Mouse (Mus musculus) limb, embryonic 15.5 days (tissue): ENCODE measurements around the gene Gm5269. TPM values are rescaled to one million over a fixed set of nuclear protein-coding genes. Genes with fewer than 3 reads are reported as not detected.
A peak's percentile ranks its signal among the peaks of the same experiment; 100 is the strongest.

Experiments used
- ATAC-seq: fragments of 200-750 bp; cut with Nextera tagmentation; 2 replicates; pipeline ENCODE4 v1.8.0; 2017; ENCODE audit warnings: low read depth, moderate TSS enrichment; ENCODE audit not compliant: insufficient number of reproducible peaks, low FRiP score, low TSS enrichment
- H3K27ac ChIP-seq: fragments of 300-500 bp; sonication (generic); 2 replicates; pipeline ENCODE4 v1.5.1; 2015; ENCODE audit warnings: moderate library complexity, mild to moderate bottlenecking, inconsistent platforms
- H3K27me3 ChIP-seq: fragments of 300-500 bp; sonication (generic); 2 replicates; pipeline ENCODE4 v1.6.1; 2015; ENCODE audit warnings: inconsistent platforms
- H3K36me3 ChIP-seq: fragments of 300-500 bp; sonication (generic); 2 replicates; pipeline ENCODE4 v1.6.1; 2015; ENCODE audit warnings: inconsistent platforms
- H3K4me1 ChIP-seq: fragments of 300-500 bp; sonication (generic); 2 replicates; pipeline ENCODE4 v1.6.1; 2015; ENCODE audit warnings: inconsistent platforms
- H3K4me2 ChIP-seq: fragments of 300-500 bp; sonication (generic); 2 replicates; pipeline ENCODE4 v1.6.1; 2015; ENCODE audit warnings: mild to moderate bottlenecking, inconsistent platforms
- H3K4me3 ChIP-seq: fragments of 300-500 bp; sonication (generic); 2 replicates; pipeline ENCODE4 v1.5.1; 2015; ENCODE audit warnings: mild to moderate bottlenecking, inconsistent platforms
- H3K9ac ChIP-seq: fragments of 300-500 bp; sonication (generic); 2 replicates; pipeline ENCODE4 v1.6.1; 2015; ENCODE audit warnings: inconsistent platforms
- H3K9me3 ChIP-seq: fragments of 300-500 bp; sonication (generic); 2 replicates; pipeline ENCODE4 v1.6.1; 2016; ENCODE audit warnings: inconsistent platforms
- WGBS: fragments of 180-500 bp; shearing (Covaris S2); methylation state at CpG from one replicate; pipeline ENCODE4 v1.1.7; 2015; 5-methylcytosine and 5-hydroxymethylcytosine counted together
- polyA plus RNA-seq: library from polyadenylated mRNA; unstranded; fragments of >200 nt; fragmentation: Nextera tagmentation; extraction: Ambion mirVana; gene quantifications from 2 replicates; pipeline ENCODE4 v1.2.1, GENCODE M21; 2015

Gm5269 gene
- polyA plus RNA-seq, 1 experiment from 2014 or later, result not detected

- Histone ChIP-seq H3K4me3 (no peak overlapping the region), H3K9me3 (no peaks in the 10 kb centered on the region), H3K27me3 (no peaks in the 10 kb centered on the region), H3K27ac (no peak overlapping the region), H3K9ac (no peak overlapping the region), H3K4me2 (no peak overlapping the region), H3K4me1 (no peaks in the 10 kb centered on the region), H3K36me3 (no peaks in the 10 kb centered on the region)
- WGBS, result 73% methylated on average over 6 of the region's 6 CpGs
- no peak for ATAC-seq
Observed at GRCm38 (mm10) chr1:45876450-45877198, 13.4 kb downstream of the Gm5269 start.

- Histone ChIP-seq H3K9me3 (no peaks in the 10 kb centered on the region), H3K4me1 (no peaks in the 10 kb centered on the region), H3K9ac (no peak overlapping the region), H3K36me3 (no peaks in the 10 kb centered on the region), H3K27me3 (no peaks in the 10 kb centered on the region), H3K4me3 (no peak overlapping the region), H3K27ac (no peak overlapping the region), H3K4me2 (no peak overlapping the region)
- 77% methylated on average over 2 of the region's 2 CpGs for WGBS
- no peak for ATAC-seq
Observed at GRCm38 (mm10) chr1:45875640-45876039, 14.4 kb downstream of the Gm5269 start.

GRCm38 (mm10) chr1:45873250-45873649 is 16.8 kb downstream of the Gm5269 start:
- Histone ChIP-seq H3K36me3 (no peaks in the 10 kb centered on the region), H3K9me3 (no peaks in the 10 kb centered on the region), H3K27ac (no peak overlapping the region), H3K4me1 (no peaks in the 10 kb centered on the region), H3K9ac (no peak overlapping the region), H3K27me3 (no peaks in the 10 kb centered on the region), H3K4me2 (no peak overlapping the region), H3K4me3 (no peak overlapping the region)
- WGBS, result 81% methylated on average over 2 of the region's 2 CpGs
- no peak for ATAC-seq

- peaks cover 14% of the 10 kb centered on the region for H3K4me1 ChIP-seq
- 77% methylated on average over 3 of the region's 3 CpGs for WGBS
- no peaks in the 10 kb centered on the region for H3K9me3 ChIP-seq
- H3K4me3 ChIP-seq, result no peak overlapping the region
- ATAC-seq, result no peak
- no peaks in the 10 kb centered on the region for H3K36me3 ChIP-seq
- H3K4me2 ChIP-seq, result no peak overlapping the region
- no peaks in the 10 kb centered on the region for H3K27me3 ChIP-seq
- H3K9ac ChIP-seq, result no peak overlapping the region
- H3K27ac ChIP-seq, result no peak overlapping the region
Observed at GRCm38 (mm10) chr1:45868479-45869137, 21.5 kb downstream of the Gm5269 start.

- Histone ChIP-seq H3K27ac (no peak overlapping the region), H3K27me3 (no peaks in the 10 kb centered on the region), H3K36me3 (no peaks in the 10 kb centered on the region), H3K9me3 (peaks cover 2% of the 10 kb centered on the region; the same call in 1 of the 2 replicates), H3K4me3 (no peak overlapping the region), H3K4me1 (peaks cover 14% of the 10 kb centered on the region), H3K9ac (no peak overlapping the region), H3K4me2 (no peak overlapping the region)
- 69% methylated on average over 1 of the region's 1 CpGs for WGBS
- ATAC-seq, result no peak
Observed at GRCm38 (mm10) chr1:45868050-45868449, 22.0 kb downstream of the Gm5269 start.

DNA sequence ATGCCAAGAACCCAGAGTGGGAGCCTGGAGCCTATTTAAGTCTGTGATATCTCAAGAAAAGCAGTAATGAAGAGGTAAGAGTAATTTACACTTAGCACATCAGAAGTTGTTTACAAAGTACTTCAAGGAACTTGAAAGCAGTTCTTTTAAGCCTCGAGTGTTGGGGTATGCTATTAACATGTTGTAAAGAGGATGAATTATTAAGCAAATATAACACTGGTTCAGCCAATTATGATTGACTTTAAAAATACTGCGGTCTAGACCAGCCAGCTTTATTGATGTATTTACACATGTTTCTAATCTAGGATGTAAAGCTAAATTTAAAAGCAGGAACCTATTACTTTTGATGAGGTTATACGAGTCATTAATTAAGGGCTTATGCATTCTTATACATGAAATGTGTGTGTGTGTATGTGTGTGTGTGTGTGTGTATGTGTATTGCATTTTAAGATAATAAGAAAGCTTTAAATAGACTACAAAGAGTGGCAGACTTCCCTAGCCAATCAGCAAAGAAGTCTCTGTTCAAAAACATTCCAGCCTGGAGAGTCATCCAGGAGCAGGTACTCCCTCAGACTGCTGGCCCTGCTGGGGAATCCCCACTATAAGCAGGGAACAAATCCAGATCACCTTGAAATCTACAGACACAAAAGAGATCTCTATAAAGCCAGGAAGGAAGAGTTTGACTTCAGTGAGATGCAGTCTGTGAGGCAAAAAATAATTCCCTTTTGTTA is 23.6 kb downstream of the Gm5269 start:
- H3K4me1 ChIP-seq, result peaks cover 14% of the 10 kb centered on the region
- no peak overlapping the region for H3K4me3 ChIP-seq
- H3K36me3 ChIP-seq, result no peaks in the 10 kb centered on the region
- no peak overlapping the region for H3K4me2 ChIP-seq
- no peak overlapping the region for H3K9ac ChIP-seq
- no peak for ATAC-seq
- no peak overlapping the region for H3K27ac ChIP-seq
- H3K27me3 ChIP-seq, result no peaks in the 10 kb centered on the region
- H3K9me3 ChIP-seq, result peaks cover 4% of the 10 kb centered on the region; the same call in 1 of the 2 replicates
- 21% methylated on average over 3 of the region's 3 CpGs for WGBS

- ATAC-seq, result no peak
- H3K27ac ChIP-seq, result no peak overlapping the region
Observed at GRCm38 (mm10) chr1:45865727-45866126, 24.3 kb downstream of the Gm5269 start.

DNA sequence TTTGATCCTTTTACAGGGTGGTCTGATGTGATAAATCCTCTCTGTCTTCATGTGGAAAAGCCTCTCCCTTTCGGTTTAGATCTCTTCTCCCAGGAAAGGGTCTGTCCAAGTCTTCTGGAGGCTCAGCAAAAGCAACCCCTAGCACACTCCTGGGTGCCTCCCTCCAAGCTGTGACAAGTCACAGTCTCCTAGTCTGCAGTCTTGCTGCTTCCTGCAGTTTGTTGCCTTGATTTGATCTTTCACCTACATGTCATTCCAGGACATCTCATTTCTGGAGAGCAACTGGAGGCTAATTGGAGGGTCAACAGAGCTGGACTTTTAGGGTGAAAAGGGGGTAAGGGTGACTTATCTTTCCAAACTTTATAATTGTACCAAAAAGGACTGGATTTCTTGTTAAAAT is 24.8 kb downstream of the Gm5269 start:
- Histone ChIP-seq H3K9me3 (peaks cover 4% of the 10 kb centered on the region; the same call in 1 of the 2 replicates), H3K27ac (peak overlapping the region; percentile 59; the same call in 1 of the 2 replicates)

More at GRCm38 (mm10) chr1:45865727-45866126, 24.3 kb downstream of the Gm5269 start:
- Histone ChIP-seq H3K36me3 (no peaks in the 10 kb centered on the region), H3K9me3 (peaks cover 4% of the 10 kb centered on the region; the same call in 1 of the 2 replicates), H3K4me1 (peaks cover 14% of the 10 kb centered on the region), H3K4me3 (no peak overlapping the region), H3K27me3 (no peaks in the 10 kb centered on the region), H3K4me2 (no peak overlapping the region), H3K9ac (no peak overlapping the region)
- 32% methylated on average over 5 of the region's 5 CpGs for WGBS

GRCm38 (mm10) chr1:45864564-45865014 is 25.5 kb downstream of the Gm5269 start:
- H3K4me1 ChIP-seq, result peaks cover 22% of the 10 kb centered on the region
- no peak overlapping the region for H3K9ac ChIP-seq
- H3K27me3 ChIP-seq, result no peaks in the 10 kb centered on the region
- H3K27ac ChIP-seq, result peak overlapping the region; percentile 72; the same call in 1 of the 2 replicates
- H3K9me3 ChIP-seq, result peaks cover 4% of the 10 kb centered on the region; the same call in 1 of the 2 replicates
- 10% methylated on average over 4 of the region's 4 CpGs for WGBS
- no peak overlapping the region for H3K4me2 ChIP-seq
- no peak overlapping the region for H3K4me3 ChIP-seq
- no peak for ATAC-seq
- H3K36me3 ChIP-seq, result no peaks in the 10 kb centered on the region

More for the DNA sequence above, 24.8 kb downstream of the Gm5269 start:
- H3K36me3 ChIP-seq, result no peaks in the 10 kb centered on the region
- no peak overlapping the region for H3K4me2 ChIP-seq
- H3K4me1 ChIP-seq, result peaks cover 16% of the 10 kb centered on the region
- no peak for ATAC-seq
- H3K27me3 ChIP-seq, result no peaks in the 10 kb centered on the region
- no peak overlapping the region for H3K4me3 ChIP-seq
- 16% methylated on average over 1 of the region's 1 CpGs for WGBS
- H3K9ac ChIP-seq, result no peak overlapping the region

DNA sequence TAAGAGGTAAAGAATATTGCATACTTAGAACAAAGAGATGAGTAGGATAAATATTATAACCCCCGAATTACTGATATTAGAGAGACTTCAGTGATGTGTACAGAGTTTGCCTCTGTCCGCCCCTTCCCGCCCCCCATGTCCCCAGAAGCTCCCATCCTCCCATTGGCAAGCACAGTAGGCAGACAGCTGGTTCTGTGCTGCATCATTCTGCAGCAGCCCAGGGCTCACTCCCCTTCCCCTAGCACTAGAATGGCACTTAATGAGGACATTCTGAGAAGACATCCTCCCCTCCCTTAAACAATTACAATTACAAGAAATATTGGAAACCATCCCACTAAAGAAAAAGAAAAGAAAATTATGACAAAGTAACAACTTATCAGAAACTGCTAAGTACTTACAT is 26.4 kb downstream of the Gm5269 start:
- no peaks in the 10 kb centered on the region for H3K27me3 ChIP-seq
- 89% methylated on average over 3 of the region's 3 CpGs for WGBS
- H3K36me3 ChIP-seq, result no peaks in the 10 kb centered on the region
- no peak overlapping the region for H3K4me3 ChIP-seq
- H3K27ac ChIP-seq, result no peak overlapping the region
- no peak overlapping the region for H3K9ac ChIP-seq
- no peak overlapping the region for H3K4me2 ChIP-seq
- ATAC-seq, result no peak
- H3K9me3 ChIP-seq, result peaks cover 4% of the 10 kb centered on the region; the same call in 1 of the 2 replicates
- H3K4me1 ChIP-seq, result peaks cover 22% of the 10 kb centered on the region

GRCm38 (mm10) chr1:45861162-45861561 is 28.9 kb downstream of the Gm5269 start:
- H3K4me3 ChIP-seq, result no peak overlapping the region
- H3K9me3 ChIP-seq, result peaks cover 4% of the 10 kb centered on the region; the same call in 1 of the 2 replicates
- no peak for ATAC-seq
- H3K36me3 ChIP-seq, result no peaks in the 10 kb centered on the region
- H3K27me3 ChIP-seq, result no peaks in the 10 kb centered on the region
- no peak overlapping the region for H3K9ac ChIP-seq
- H3K27ac ChIP-seq, result no peak overlapping the region
- H3K4me2 ChIP-seq, result no peak overlapping the region
- peaks cover 19% of the 10 kb centered on the region for H3K4me1 ChIP-seq
